Mouse (Mus musculus) E14TG2a.4 (cell line): ENCODE data around the gene Mtch1.
A peak's percentile ranks its signal among the peaks of the same experiment; 100 is the strongest.

Experiments
- H3K27me3 ChIP-seq: 2 replicates; pipeline ENCODE4 v1.6.1; 2014; ENCODE audit warnings: low read length, control low read depth; ENCODE audit not compliant: insufficient read depth
- H3K36me3 ChIP-seq: 2 replicates; pipeline ENCODE4 v1.6.1; 2014; ENCODE audit warnings: low read length, control low read depth; ENCODE audit not compliant: insufficient read depth
- H3K4me1 ChIP-seq: replicated peaks from 2 replicates; pipeline ENCODE4 v1.6.1; 2014; ENCODE audit warnings: low read depth, low read length, control low read depth
- H3K4me3 ChIP-seq: replicated peaks from 2 replicates; pipeline ENCODE4 v1.5.1; 2014; ENCODE audit warnings: mild to moderate bottlenecking, low read length
- H3K9me3 ChIP-seq: 2 replicates; pipeline ENCODE4 v1.6.1; 2014; ENCODE audit warnings: low read length, control low read depth
- CTCF ChIP-seq: conservative IDR thresholded peaks from 2 replicates; pipeline ENCODE4 v1.5.1; 2014; ENCODE audit warnings: low read length
- NANOG ChIP-seq: IDR thresholded peaks from 2 replicates; pipeline ENCODE4 v1.6.1; 2014; ENCODE audit warnings: borderline replicate concordance, low read length, mixed read lengths
- POU5F1 ChIP-seq: IDR thresholded peaks from 2 replicates; pipeline ENCODE4 v1.6.1; 2014; ENCODE audit warnings: low read length, borderline replicate concordance

Mtch1 gene

DNA sequence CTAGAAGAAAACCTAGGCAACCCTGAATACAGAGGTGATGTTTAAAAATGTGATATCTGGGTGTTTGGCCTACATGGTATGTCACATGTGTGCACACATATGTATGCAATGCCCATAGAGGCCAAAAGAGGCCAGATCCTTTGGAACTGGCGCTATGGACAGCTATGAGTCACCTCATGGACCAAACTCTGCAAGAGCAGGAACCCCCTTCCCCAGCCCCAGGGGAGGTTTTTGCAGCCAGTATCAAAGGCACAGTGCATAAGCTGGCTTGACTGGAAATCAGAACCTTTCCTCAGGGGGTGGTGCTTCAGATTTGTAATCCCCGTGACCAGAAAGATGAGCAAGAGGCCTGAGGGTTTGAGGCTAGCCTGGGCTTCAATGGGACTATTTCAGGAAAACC lies 35.7 kb downstream of the Mtch1 start:
- TF ChIP-seq NANOG (no peak), CTCF (no peak), POU5F1 (no peak)
- H3K9me3 ChIP-seq: 0 out of 2 replicates have a peak, but pooled peaks cover 4% of the 10 kb centered on the region
- H3K36me3 ChIP-seq: no peaks in the 10 kb centered on the region
- H3K4me3 ChIP-seq: no peak overlapping the region
- H3K27me3 ChIP-seq: peaks cover 3% of the 10 kb centered on the region; the same call in 1 of the 2 replicates
- H3K4me1 ChIP-seq: peaks cover 16% of the 10 kb centered on the region

DNA sequence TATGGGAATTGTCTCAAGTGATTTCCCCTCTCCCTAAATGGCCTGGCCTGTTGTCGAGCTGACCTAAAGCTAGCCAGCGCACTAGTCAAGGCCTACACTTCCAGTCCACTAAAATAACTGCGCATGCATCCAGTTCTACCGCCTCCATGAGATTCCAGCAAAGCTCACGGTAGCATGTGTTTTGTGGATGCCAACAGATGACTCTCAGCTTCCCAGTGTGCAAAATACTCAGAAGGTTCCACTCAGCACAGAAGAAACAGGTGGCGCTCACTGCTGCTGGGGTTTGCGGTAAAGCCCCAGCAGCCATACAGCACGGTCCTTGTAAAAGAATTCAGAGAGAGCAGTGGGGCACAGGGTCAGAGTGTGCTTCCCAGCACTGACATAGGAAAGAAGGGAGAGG lies 36.1 kb downstream of the Mtch1 start:
- TF ChIP-seq NANOG (no peak), CTCF (no peak), POU5F1 (no peak)
- Histone ChIP-seq H3K27me3 (no peaks in the 10 kb centered on the region), H3K4me3 (no peak overlapping the region), H3K9me3 (0 out of 2 replicates have a peak, but pooled peaks cover 4% of the 10 kb centered on the region), H3K4me1 (peaks cover 16% of the 10 kb centered on the region), H3K36me3 (no peaks in the 10 kb centered on the region)

DNA sequence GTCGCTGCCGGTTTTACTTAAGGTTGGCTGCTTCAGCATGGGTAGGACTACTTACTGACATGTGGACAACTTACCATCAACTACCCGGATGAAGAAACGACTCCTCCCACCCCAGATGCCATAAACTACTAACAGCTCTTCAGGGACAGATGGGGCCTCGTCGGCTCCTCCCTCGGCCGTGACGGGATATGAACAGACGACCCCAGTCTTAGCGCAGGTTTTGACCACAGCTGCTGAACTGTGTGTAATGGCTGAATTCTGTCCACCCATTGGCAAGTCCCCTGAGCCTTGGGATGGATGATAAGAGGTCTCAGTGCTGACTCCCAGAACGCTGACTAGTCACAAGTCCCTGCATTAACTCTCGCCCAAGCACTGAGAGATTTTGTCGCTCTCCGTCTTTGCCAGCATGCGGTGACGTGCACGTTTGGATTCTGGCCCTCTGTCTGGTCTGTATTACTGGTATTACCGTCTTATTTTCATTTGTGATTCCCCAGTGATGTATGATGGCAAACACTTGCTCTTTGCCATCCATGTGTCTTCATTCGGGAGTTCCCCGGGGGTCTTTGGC lies 37.6 kb downstream of the Mtch1 start:
- Histone ChIP-seq H3K4me1 (peaks cover 22% of the 10 kb centered on the region), H3K27me3 (no peaks in the 10 kb centered on the region), H3K4me3 (no peak overlapping the region), H3K36me3 (no peaks in the 10 kb centered on the region), H3K9me3 (0 out of 2 replicates have a peak, but pooled peaks cover 4% of the 10 kb centered on the region)
- TF ChIP-seq POU5F1: no peak
- TF ChIP-seq CTCF: no peak
- no peak for TF ChIP-seq NANOG

DNA sequence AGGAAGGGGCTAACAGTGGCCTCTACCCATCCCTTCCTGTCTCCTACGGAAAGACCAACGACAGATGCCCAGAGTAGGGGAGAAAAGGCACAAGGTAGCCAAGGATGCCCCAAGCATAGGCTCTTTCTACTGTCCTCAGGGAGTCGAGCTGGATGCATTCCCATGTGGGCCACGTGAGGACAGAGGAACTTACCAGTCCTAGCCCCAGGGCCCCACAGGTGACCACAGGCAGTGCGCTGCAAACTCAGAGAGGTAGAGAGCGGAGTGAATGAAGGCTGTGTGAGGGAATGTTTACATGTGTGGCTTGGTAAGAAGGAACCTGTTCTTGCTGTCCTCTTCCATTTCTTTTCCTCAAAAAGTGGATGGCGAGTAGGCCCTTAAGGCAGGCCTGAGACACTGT lies 41.9 kb downstream of the Mtch1 start:
- Histone ChIP-seq H3K27me3 (no peaks in the 10 kb centered on the region), H3K36me3 (peaks cover 22% of the 10 kb centered on the region), H3K4me1 (peaks cover 64% of the 10 kb centered on the region), H3K9me3 (no peaks in the 10 kb centered on the region), H3K4me3 (0 out of 2 replicates have a peak overlapping the region, but pooled peaks have one; percentile 13)
- no peak for TF ChIP-seq POU5F1
- no peak for TF ChIP-seq NANOG
- TF ChIP-seq CTCF: no peak

DNA sequence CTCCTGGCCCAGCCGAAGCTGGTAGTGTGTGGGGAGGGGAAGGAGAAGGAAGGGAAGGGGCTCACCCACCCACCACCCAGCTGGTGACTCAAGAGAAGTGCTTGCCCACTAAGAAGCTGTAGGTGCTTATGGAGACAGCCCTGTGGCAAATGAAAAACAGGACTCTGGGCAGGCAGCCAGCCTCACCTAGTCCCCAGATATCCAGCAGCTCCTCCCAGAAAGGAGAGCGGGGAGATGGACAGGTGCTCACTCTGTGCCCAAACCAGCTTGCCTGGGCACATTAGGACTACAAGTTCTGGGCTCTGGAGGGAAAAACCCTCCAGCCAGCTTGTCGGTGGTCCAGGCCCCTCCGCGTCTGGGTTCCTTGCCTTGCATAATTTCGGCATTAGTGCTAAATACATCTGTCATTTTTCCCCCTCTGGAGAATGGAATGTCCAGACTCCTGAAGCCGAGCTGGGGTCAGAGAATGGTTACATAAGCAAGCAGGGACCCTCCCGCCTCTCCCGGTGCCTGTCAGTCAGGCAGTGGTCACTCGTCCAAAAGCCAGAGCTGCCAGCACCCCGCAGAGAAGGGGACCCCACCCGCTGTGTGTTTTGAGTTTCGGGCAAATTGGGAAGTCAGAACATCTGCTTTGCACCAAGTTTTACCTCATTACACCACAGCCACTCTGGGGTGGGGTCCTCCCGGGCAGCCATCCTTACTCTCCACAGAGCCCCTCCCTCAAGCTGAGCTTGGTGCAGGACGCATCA lies 42.5 kb downstream of the Mtch1 start:
- TF ChIP-seq POU5F1 (no peak), NANOG (no peak), CTCF (no peak)
- Histone ChIP-seq H3K27me3 (no peaks in the 10 kb centered on the region), H3K4me1 (peaks cover 68% of the 10 kb centered on the region), H3K36me3 (peaks cover 26% of the 10 kb centered on the region), H3K9me3 (no peaks in the 10 kb centered on the region), H3K4me3 (0 out of 2 replicates have a peak overlapping the region, but pooled peaks have one; percentile 13)

DNA sequence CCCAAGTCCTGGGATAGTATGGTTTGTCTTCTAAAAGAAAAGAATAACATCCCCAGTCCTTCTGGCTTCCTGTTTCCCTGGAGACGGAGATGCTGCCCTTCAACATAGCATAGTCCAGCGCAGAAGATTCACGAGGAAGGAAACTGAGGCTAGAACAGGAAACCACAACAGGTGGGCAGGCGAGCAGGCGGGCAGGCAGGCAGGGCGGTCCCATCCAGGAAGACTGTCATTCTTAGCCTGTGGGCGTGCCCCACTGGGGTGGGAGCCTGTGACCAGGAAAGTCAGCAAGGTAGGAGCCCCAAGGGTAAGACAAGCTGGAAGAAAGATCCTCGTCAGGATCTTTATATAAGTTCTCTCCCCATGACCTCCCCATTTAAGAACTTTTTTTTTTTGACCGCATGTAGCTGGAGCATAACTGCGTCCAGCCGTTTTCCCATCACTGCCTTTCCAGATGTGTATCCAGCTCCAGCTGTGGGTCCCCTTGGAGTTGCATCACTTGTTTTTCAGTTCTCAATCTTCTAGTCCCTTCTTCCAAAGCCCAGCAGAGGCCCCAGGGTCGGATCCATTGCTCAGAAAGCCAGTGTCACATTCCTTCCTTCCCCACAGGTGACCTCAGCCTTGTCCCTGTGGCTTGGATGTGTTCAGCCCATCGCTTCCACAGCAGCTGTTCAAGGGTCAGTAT lies 43.2 kb downstream of the Mtch1 start:
- Histone ChIP-seq H3K36me3 (peaks cover 34% of the 10 kb centered on the region), H3K27me3 (no peaks in the 10 kb centered on the region), H3K4me1 (peaks cover 68% of the 10 kb centered on the region), H3K9me3 (no peaks in the 10 kb centered on the region), H3K4me3 (0 out of 2 replicates have a peak overlapping the region, but pooled peaks have one; percentile 13)
- no peak for TF ChIP-seq NANOG
- TF ChIP-seq POU5F1: no peak
- TF ChIP-seq CTCF: no peak

DNA sequence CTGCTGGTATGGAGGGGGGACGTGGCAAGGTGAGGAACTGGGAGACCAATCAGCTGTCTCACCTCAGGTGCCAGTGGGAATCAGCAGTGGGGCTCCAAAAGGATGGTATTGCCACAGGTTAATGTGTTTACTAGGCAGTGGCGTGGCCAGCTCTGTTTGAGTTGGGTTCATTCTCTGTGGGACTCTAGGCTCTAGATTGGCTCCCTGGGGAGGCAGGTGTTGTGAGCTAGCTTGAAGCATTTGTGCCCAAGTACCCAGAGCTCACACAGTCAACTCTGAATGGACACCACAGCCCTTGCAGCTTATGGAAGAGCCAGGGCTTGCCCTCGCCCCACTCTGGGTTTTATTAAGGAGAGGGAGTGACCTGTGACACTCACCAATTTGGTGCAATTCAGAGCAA lies 43.9 kb downstream of the Mtch1 start:
- no peak for TF ChIP-seq NANOG
- TF ChIP-seq POU5F1: no peak
- TF ChIP-seq CTCF: no peak
- Histone ChIP-seq H3K4me1 (peaks cover 64% of the 10 kb centered on the region), H3K9me3 (no peaks in the 10 kb centered on the region), H3K4me3 (0 out of 2 replicates have a peak overlapping the region, but pooled peaks have one; percentile 1), H3K27me3 (no peaks in the 10 kb centered on the region), H3K36me3 (peaks cover 40% of the 10 kb centered on the region)

DNA sequence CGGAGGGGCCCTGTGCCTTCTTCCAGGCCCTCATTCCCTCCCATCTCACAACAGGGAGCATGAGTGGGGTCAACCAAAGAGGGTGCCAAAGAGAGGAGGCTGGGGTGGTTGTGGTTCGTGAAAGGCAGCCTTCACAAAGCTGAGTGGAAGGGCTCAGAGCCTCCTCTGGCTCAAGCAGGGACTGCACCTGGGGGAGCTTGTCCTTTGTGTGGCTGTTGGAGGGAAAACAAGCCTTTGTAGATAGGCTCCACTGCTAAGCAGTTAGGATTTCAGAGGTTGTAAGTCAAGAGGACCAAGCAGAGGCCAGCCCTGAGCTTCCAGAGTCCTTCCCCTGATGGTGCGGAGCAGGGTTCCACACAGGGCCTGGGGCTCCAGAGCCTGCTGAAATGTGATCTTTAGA lies 44.6 kb downstream of the Mtch1 start:
- peak; percentile 42; the same call in 1 of the 2 replicates for TF ChIP-seq CTCF
- no peak for TF ChIP-seq NANOG
- H3K27me3 ChIP-seq: no peaks in the 10 kb centered on the region
- 0 out of 2 replicates have a peak overlapping the region, but pooled peaks have one; percentile 1 for H3K4me3 ChIP-seq
- H3K36me3 ChIP-seq: peaks cover 47% of the 10 kb centered on the region
- H3K9me3 ChIP-seq: no peaks in the 10 kb centered on the region
- peaks cover 68% of the 10 kb centered on the region for H3K4me1 ChIP-seq
